Mouse (Mus musculus) megakaryocyte, embryonic 14.5 days (primary cell): Measurements from ENCODE around the gene Exosc2.

Experiments used
- FLI1 ChIP-seq: IDR thresholded peaks from 2 replicates; pipeline ENCODE4 v1.6.1; 2012; ENCODE audit warnings: low read length, inconsistent platforms, mixed read lengths
- GATA1 ChIP-seq: IDR thresholded peaks from 3 replicates; pipeline ENCODE4 v1.6.1; 2012; ENCODE audit warnings: mixed read lengths, low read length, inconsistent platforms, borderline replicate concordance

GRCm38 (mm10) chr2:31662939-31663803, 7.3 kb upstream of the Exosc2 start:
- TF ChIP-seq GATA1 (no peak), FLI1 (no peak)
